Mouse (Mus musculus) CH12.LX (cell line): Measurements from ENCODE around the gene Grap.

Experiments
- CTCF ChIP-seq, 2 experiments: IDR thresholded peaks in 1 of 2; conservative IDR thresholded peaks in 1 of 2; 2 replicates each; pipeline ENCODE4 v1.5.1; 2011 to 2012; ENCODE audit warnings: low read depth in 2 of 2, low read length in 2 of 2, improper control_type of control experiment in 1 of 2, inconsistent platforms in 1 of 2, mild to moderate bottlenecking in 1 of 2, moderate library complexity in 1 of 2
- EP300 ChIP-seq: IDR thresholded peaks from 2 replicates; pipeline ENCODE4 v1.6.1; 2011; ENCODE audit warnings: low read length, improper control_type of control experiment
- NELFE ChIP-seq: IDR thresholded peaks from 2 replicates; pipeline ENCODE4 v1.6.1; 2011; ENCODE audit warnings: low read depth, low read length, improper control_type of control experiment
- ZKSCAN1 ChIP-seq: IDR thresholded peaks from 2 replicates; pipeline ENCODE4 v1.6.1; 2012; ENCODE audit warnings: low read depth, inconsistent platforms, low read length, improper control_type of control experiment, borderline replicate concordance

DNA sequence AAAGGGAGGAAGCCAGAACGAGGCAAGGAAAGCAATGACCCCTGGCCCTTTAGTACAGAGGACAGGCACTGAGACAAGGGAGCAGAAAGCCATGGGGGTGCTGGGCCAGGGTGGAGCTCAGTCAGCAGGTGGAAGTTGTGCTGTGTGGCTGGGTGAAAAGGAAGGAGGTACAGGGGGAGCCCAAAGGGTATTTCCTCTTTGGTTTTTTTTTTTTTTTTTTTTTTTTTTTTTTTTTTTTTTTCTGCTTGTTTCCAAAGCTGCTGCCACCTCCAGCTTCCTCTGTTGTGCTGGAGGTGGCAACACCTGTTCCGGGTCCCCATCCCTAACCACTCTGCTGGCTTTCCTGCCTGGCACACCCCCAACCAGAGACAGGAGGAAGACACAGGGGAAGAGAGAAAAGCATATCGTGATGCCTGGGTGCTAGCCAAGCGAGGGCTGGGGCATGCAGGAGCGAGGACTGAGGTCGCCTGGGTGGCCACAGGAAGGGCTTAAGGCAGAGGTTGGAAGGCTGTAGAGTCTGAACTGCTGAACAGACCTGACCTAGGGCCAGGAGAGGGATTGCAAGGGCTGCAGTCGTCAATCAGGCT, 7.8 kb downstream of the Grap start:
- TF ChIP-seq EP300: peak; percentile 65
- no peak for TF ChIP-seq CTCF (conservative IDR thresholded peaks at IDR 0.05 in 1 of 2, IDR thresholded peaks at IDR 0.05 in 1 of 2; ENCODE audit: low read depth in 2 of 2, low read length in 2 of 2)
- no peak for TF ChIP-seq ZKSCAN1
- TF ChIP-seq NELFE: no peak
